Mouse (Mus musculus): ENCODE results near the gene Fkbp2.
A peak's percentile ranks its signal among the peaks of the same experiment; 100 is the strongest.

Fkbp2 gene

DNA sequence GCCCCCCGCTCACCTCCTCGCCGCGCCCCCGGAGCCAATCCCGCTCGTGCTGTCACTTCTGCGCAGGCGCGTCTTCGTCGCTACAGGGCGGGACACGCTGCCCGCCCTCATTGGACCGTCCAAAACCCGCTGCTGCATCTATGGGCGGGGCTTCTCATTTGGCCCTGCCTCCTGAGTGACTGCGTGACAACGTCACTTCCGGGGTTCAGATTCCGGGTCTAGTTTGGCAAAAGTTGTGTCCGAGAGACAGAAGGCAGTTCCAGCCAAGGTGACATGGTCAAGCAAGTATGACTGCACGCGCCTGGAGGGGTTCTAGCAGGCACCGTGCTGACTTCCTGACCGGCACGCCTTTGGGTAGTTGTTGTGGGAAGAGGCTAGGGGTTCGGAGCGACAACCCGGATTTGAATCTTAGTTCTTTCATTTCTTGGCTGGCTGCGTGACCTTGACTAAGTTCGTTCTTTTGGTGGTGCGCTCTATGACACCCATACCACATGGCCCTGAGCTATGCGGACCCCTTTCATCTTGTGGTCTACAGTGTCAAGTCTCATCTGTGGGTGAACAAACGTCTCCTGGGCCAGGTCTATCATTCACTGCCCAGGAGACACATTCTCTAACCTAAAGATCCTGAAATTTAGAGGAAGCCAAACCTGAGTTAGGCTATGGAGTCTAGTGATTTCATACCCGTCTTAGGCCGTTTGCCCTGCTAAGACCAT, at the start of gene Fkbp2:
Gene Fkbp2 (minus strand): TSS at position 121 of the 713 bp plus-strand sequence.
- peak; percentile 99 for DNase-seq (ENCODE audit: extremely low spot score, low spot score)

DNA sequence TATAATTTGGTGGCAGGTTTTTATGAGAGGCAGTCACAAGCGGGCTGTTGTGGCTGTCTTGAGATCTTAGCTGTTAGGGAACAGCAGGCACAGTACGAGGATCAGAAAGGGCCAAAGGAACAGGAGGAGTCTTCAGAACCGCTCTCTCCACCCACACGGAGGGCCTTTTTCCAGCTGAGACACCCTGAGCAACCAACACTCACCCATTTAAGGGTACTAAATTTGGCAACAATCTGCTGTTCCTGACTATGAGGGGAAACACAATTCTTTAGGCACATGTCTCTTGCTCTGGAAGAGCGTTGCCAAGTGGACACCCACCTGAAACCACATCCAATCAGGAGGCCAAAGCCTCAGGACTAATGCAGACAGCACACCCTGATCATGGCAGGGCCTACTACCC, 49.2 kb upstream of the Fkbp2 start:
- DNase-seq (ENCODE audit: extremely low spot score, low spot score) = no peak

DNA sequence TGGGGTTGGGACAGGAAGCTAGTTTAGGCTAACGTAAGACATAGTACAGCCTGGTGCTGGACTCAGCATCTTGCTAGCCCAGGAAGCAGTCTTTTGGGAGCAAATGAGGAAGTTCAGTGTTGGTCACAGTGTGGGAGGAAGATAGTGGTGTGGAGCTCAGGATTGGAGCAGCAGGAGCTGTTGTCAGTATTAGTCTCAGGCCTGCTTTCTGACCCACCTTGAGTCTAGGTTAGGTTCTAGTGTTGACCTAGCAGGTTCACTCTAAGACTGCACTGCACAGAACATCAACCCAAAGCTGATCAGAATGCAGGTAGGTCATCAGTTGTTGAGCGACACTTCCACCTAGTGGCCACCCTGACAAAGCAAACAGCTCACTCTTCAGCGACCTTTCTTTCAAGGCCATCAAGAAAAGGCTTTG, 39.9 kb upstream of the Fkbp2 start:
- peak; percentile 41 for DNase-seq (ENCODE audit: extremely low spot score, low spot score)

GRCm38 (mm10) chr19:7019191-7019590, 38.9 kb upstream of the Fkbp2 start, which contains the start of gene Fermt3:
Gene Fermt3 (minus strand): TSS chr19:7019469.
- DNase-seq (ENCODE audit: extremely low spot score, low spot score) = no peak

DNA sequence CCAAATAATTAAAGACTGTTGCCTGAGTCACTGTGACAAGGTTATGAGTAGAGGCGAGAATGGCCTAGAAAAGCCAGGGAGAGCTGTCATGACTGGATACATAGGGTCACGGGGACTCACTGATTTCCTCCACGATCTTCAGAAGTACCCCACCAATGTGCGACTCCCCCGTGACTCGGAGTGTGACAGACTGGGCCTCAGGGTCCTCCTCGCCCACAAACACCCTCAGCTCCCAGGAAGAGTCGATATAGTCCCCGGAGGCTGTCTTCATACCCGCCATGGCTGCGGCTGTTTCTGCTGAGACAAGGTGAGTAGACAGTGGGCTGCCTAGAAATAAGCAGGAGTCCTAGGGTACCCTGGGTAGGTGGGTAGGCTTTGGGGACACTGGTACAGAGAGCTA, 38.2 kb upstream of the Fkbp2 start:
- no peak for DNase-seq (ENCODE audit: extremely low spot score, low spot score)

GRCm38 (mm10) chr19:7017541-7018457, 37.5 kb upstream of the Fkbp2 start:
- no peak for DNase-seq (ENCODE audit: extremely low spot score, low spot score)

- no peak for DNase-seq (ENCODE audit: extremely low spot score, low spot score)
Measured at GRCm38 (mm10) chr19:7014481-7015135, 34.3 kb upstream of the Fkbp2 start.

- DNase-seq (ENCODE audit: extremely low spot score, low spot score) = no peak
Measured at GRCm38 (mm10) chr19:7013984-7014383, 33.7 kb upstream of the Fkbp2 start.

DNA sequence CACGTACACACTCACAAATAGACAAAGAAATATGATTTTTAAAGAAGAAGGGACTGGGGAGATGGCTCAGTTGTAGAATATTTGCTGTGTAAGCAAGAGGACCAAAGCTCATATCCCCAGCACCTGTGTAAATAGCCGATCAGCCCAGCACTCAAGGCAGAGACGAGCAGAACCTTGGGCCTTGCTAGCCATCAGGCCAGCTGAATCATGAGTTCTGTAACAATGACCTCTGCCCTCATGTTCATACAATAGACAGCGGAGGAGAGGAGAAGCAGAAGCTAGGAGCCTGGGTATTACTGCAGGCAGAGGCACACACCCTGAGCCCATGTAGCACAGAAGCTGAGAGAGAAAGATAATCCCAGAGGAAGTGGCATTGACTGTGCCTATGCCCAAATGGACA, 32.1 kb upstream of the Fkbp2 start:
- no peak for DNase-seq (ENCODE audit: extremely low spot score, low spot score)

DNA sequence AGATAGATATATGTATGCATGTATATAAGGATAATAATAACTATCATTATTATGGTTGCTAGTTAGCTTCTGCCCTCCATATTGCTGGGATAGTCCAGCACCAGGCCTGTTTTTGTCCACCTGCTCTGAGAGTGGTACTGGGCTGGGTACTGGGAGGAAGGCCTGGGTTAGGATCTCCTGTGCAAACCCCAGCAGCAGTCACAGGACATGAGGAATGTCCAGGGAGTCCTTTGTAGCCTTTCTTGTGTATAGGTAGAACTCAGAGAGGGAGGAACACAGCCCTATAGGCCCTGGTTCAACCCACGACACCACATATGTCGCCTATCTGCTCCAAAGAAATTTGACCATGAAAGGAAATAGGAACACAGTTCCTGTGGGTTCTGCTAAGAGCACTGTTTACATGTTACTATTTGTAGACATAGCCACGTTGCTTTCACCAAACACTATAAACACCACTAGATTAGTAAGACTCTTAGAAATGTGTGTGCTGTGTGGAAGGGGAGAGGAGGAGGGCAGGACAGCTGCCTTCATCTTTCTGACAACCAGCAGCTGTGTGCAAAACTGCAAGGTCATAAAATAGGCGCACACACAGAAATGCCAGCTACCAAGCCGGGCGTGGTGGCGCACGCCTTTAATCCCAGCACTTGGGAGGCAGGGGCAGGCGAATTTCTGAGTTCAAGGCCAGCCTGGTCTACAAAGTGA, 26.7 kb upstream of the Fkbp2 start:
- no peak for DNase-seq (ENCODE audit: extremely low spot score, low spot score)

DNA sequence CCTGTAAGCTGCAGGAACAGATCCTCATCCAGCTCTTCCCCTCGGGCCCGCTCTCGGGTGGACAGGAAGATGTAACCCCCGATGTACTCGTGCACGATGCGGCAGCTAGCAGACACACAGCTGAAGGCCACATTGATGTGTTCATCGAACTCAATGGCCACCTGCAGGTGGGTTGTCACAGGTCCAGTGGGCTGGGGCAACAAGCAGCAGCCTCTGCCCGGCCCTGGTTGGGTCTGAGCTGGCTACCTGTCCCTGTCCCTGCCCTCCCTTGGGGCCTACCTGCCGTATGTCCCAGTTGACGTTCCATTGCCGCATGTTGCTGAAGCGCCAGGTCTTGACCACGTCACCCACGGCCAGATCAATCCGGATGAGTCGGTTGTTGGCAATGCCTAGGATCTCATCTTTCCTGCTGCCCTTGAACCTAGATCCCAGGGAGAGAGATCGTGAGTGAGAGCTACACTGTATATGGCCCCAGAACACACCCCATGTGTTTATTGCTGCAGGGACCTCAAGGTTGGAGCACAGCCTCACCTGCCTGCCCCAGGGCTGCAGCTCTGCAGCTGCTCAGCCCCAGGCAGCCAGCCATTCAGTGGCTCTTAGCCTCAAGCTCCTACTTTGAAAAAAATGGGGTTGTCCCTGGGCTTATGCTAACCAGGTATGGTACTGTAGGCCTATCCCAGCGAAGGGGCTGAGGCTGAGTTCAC, 19.2 kb upstream of the Fkbp2 start:
- no peak for DNase-seq (ENCODE audit: extremely low spot score, low spot score)

- no peak for DNase-seq (ENCODE audit: extremely low spot score, low spot score)
Measured at GRCm38 (mm10) chr19:6997721-6998290, 17.5 kb upstream of the Fkbp2 start.

GRCm38 (mm10) chr19:6996006-6996405, 15.7 kb upstream of the Fkbp2 start, which contains the start of the genes Nudt22 and Trpt1:
Gene Nudt22 (minus strand): TSS chr19:6996117.
Gene Trpt1 (plus strand): TSS chr19:6996131.
- peak; percentile 86 for DNase-seq (ENCODE audit: extremely low spot score, low spot score)

- no peak for DNase-seq (ENCODE audit: extremely low spot score, low spot score)
Measured at GRCm38 (mm10) chr19:6995255-6995991, 15.1 kb upstream of the Fkbp2 start.

DNA sequence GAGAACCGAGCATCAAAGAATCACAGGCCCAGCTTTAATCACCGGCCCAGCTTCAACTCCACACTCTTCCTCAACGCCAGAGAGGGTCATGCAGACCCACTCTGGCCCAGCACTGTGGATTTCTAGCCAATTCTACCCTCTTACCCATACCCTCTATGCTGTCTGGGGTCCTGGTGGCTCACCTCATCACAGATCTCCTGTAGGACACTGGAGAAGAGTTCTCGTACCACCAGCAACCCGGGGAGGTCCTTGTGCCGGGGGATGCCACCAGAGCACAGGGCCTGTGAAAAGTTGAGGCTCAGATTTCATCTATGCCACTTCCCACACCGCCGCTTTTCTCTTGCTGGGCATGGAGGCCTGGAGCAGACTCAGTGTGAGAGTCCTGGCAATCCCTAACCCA, 14.2 kb upstream of the Fkbp2 start:
- DNase-seq (ENCODE audit: extremely low spot score, low spot score) = no peak

DNA sequence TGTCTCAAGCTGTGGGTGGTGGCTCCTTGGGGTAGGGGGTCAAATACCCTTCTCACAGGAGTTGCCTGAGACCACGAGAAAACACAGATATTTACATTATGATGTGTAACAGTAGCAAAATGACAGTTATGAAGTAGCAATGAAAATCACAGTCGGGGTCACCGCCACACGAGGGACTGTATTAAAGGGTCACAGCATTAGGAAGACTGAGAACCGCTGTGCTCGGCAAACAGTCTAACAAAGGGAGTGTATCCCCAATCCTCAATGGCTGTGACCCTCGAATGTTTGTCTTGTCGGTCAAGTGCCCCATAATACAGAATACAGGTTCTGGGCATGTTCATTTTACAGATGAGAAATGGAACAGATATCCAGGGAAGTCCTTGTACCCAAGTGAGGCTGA, 13.7 kb upstream of the Fkbp2 start:
- no peak for DNase-seq (ENCODE audit: extremely low spot score, low spot score)

GRCm38 (mm10) chr19:6993011-6993770, 12.9 kb upstream of the Fkbp2 start:
- no peak for DNase-seq (ENCODE audit: extremely low spot score, low spot score)

GRCm38 (mm10) chr19:6992011-6992858, 11.9 kb upstream of the Fkbp2 start, which contains the start of gene Dnajc4:
Gene Dnajc4 (minus strand): TSS chr19:6992572.
- peak; percentile 96 for DNase-seq (ENCODE audit: extremely low spot score, low spot score)

All from neural tube, embryonic 10.5 days (tissue).